Mouse (Mus musculus) liver, embryonic 13.5 days (tissue): ENCODE measurements around the gene Tnfrsf25. TPM values are rescaled to one million over a fixed set of nuclear protein-coding genes. Genes with fewer than 3 reads are reported as not detected.
A peak's percentile ranks its signal among the peaks of the same experiment; 100 is the strongest.

Source experiments
- ATAC-seq: fragments of 200-750 bp; cut with Nextera tagmentation; 2 replicates; pipeline ENCODE4 v1.8.0; 2017; ENCODE audit warnings: low read depth, mild to moderate bottlenecking, moderate number of reproducible peaks, moderate library complexity
- DNase-seq: peaks from one replicate; pipeline ENCODE4 v3.0.0; 2022
- H3K27ac ChIP-seq: fragments of 300-500 bp; sonication (generic); 2 replicates; pipeline ENCODE4 v1.5.1; 2015; ENCODE audit warnings: moderate library complexity, mild to moderate bottlenecking, inconsistent platforms
- H3K27me3 ChIP-seq: fragments of 300-500 bp; sonication (generic); 2 replicates; pipeline ENCODE4 v1.6.1; 2015; ENCODE audit warnings: mild to moderate bottlenecking, inconsistent platforms
- H3K36me3 ChIP-seq: fragments of 300-500 bp; sonication (generic); 2 replicates; pipeline ENCODE4 v1.6.1; 2015; ENCODE audit warnings: mild to moderate bottlenecking, inconsistent platforms
- H3K4me1 ChIP-seq: fragments of 300-500 bp; sonication (generic); replicated peaks from 2 replicates; pipeline ENCODE4 v1.6.1; 2015; ENCODE audit warnings: inconsistent platforms
- H3K4me2 ChIP-seq: fragments of 300-500 bp; sonication (generic); 2 replicates; pipeline ENCODE4 v1.6.1; 2015; ENCODE audit warnings: inconsistent platforms, mild to moderate bottlenecking, moderate library complexity
- H3K4me3 ChIP-seq: fragments of 300-500 bp; sonication (generic); replicated peaks from 2 replicates; pipeline ENCODE4 v1.5.1; 2015; ENCODE audit warnings: mild to moderate bottlenecking, inconsistent platforms
- H3K9ac ChIP-seq: fragments of 300-500 bp; sonication (generic); 2 replicates; pipeline ENCODE4 v1.6.1; 2015; ENCODE audit warnings: mild to moderate bottlenecking, inconsistent platforms
- H3K9me3 ChIP-seq: fragments of 300-500 bp; sonication (generic); replicated peaks from 2 replicates; pipeline ENCODE4 v1.6.1; 2016; ENCODE audit warnings: inconsistent platforms
- WGBS: fragments of 180-500 bp; shearing (Covaris S2); methylation state at CpG from one replicate; pipeline ENCODE4 v1.1.7; 2015; ENCODE audit not compliant: insufficient replicate concordance; 5-methylcytosine and 5-hydroxymethylcytosine counted together
- polyA plus RNA-seq: library from polyadenylated mRNA; unstranded; fragments of >200 nt; fragmentation: Nextera tagmentation; extraction: Ambion mirVana; gene quantifications from 2 replicates; pipeline ENCODE4 v1.2.1, GENCODE M21; 2015

The Tnfrsf25 gene
- 0.37 and 0.48 TPM in 2 replicates for polyA plus RNA-seq

- peak within 1 kb of the TSS; percentile 45 for H3K4me2 ChIP-seq
- H3K27ac ChIP-seq = no peak within 1 kb of the TSS
- H3K9me3 ChIP-seq = no peaks in the 10 kb centered on the region
- ATAC-seq (no peak), DNase-seq (no peak)
- WGBS = 3% methylated on average over 30 of the region's 30 CpGs
- peak within 1 kb of the TSS; percentile 23 for H3K4me3 ChIP-seq
- H3K27me3 ChIP-seq = peaks cover 71% of the 10 kb centered on the region
- H3K36me3 ChIP-seq = peaks cover 36% of the 10 kb centered on the region
- H3K9ac ChIP-seq = peak within 1 kb of the TSS; percentile 4
- peaks cover 49% of the 10 kb centered on the region for H3K4me1 ChIP-seq
Observed at GRCm38 (mm10) chr4:152115921-152116612, at the start of gene Tnfrsf25. Gene Tnfrsf25, plus strand, starts transcription at chr4:152115934.

GRCm38 (mm10) chr4:152067280-152067679 is 48.5 kb upstream of the Tnfrsf25 start:
- no peak overlapping the region for H3K9ac ChIP-seq
- H3K27me3 ChIP-seq = peaks cover 6% of the 10 kb centered on the region; the same call in 1 of the 2 replicates
- H3K4me2 ChIP-seq = no peak overlapping the region
- no peaks in the 10 kb centered on the region for H3K36me3 ChIP-seq
- H3K27ac ChIP-seq = no peak overlapping the region
- ATAC-seq = peak; percentile 35
- H3K4me1 ChIP-seq = peaks cover 27% of the 10 kb centered on the region
- no peak for DNase-seq
- H3K9me3 ChIP-seq = no peaks in the 10 kb centered on the region
- H3K4me3 ChIP-seq = no peak overlapping the region

DNA sequence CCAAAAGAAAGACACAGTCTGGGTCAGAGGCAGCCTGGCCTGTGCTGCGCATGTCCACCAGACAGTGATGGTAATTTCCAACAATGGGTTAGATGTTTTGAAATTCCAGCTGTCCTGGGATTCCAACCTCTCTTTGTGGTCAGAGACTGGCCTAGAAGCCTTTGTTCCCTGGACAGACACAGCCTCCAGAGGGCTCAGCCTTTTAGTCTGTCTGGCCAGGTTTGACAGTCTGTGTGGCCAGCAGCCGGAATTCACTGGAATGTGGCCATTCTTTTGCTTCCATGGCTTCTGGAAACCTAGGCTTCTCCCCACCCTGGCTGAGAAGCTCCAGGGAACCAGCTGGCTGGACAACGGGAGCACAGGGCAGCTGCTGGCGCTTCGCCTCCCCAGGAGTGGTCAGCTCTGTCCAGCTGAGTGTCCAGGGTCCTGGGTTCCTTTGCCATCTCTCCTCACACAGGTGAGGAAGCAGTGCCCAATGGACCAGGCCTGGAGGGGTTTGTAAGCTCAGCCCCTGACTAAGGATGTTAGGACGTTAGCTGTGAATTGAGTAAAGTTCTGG is 47.5 kb upstream of the Tnfrsf25 start:
- no peak for DNase-seq
- Histone ChIP-seq H3K4me3 (no peak overlapping the region), H3K9me3 (no peaks in the 10 kb centered on the region), H3K27me3 (peaks cover 6% of the 10 kb centered on the region; the same call in 1 of the 2 replicates), H3K4me2 (no peak overlapping the region), H3K27ac (no peak overlapping the region), H3K9ac (no peak overlapping the region), H3K4me1 (peaks cover 26% of the 10 kb centered on the region), H3K36me3 (no peaks in the 10 kb centered on the region)
- 80% methylated on average over 6 of the region's 6 CpGs for WGBS
- ATAC-seq = no peak

- Histone ChIP-seq H3K4me1 (peaks cover 33% of the 10 kb centered on the region), H3K9me3 (no peaks in the 10 kb centered on the region), H3K27ac (no peak overlapping the region), H3K27me3 (peaks cover 6% of the 10 kb centered on the region; the same call in 1 of the 2 replicates), H3K4me2 (no peak overlapping the region), H3K4me3 (no peak overlapping the region), H3K9ac (no peak overlapping the region), H3K36me3 (no peaks in the 10 kb centered on the region)
- ATAC-seq (no peak), DNase-seq (no peak)
- 77% methylated on average over 3 of the region's 3 CpGs for WGBS
Observed at GRCm38 (mm10) chr4:152069245-152069644, 46.5 kb upstream of the Tnfrsf25 start.

- H3K27me3 ChIP-seq = peaks cover 6% of the 10 kb centered on the region; the same call in 1 of the 2 replicates
- no peak overlapping the region for H3K4me3 ChIP-seq
- DNase-seq (no peak), ATAC-seq (no peak)
- no peak overlapping the region for H3K4me2 ChIP-seq
- H3K4me1 ChIP-seq = peaks cover 37% of the 10 kb centered on the region
- 42% methylated on average over 11 of the region's 11 CpGs for WGBS
- H3K36me3 ChIP-seq = no peaks in the 10 kb centered on the region
- H3K27ac ChIP-seq = no peak overlapping the region
- H3K9me3 ChIP-seq = no peaks in the 10 kb centered on the region
- no peak overlapping the region for H3K9ac ChIP-seq
Observed at GRCm38 (mm10) chr4:152070494-152071396, 45.0 kb upstream of the Tnfrsf25 start.

DNA sequence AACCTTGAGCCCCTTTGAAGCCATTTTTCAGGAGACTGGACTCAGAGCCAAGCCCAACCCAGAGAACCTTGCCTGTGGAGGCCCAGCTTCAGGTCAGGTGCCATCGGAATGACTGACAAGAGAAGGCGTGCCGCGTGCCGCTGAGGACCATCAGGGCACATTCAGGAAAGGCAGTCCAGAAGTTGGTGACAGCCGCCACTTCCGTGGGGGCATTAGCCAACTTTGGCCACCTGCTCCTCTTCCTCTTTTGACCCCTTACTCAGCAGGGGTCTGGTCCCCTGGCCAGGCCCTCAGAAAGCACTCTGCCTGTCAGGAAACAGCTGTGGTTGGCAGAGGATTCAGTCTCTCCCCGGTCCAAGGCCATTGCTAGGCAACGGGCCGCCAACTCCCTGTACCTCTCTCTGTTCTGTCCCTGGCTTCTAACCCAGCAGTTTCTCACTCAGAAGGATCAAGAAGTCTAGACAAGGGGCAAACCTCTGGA is 43.6 kb upstream of the Tnfrsf25 start, which contains the start of gene Plekhg5:
TSS of gene Plekhg5 (plus strand) at position 378 of the 481 bp plus-strand sequence.
- Histone ChIP-seq H3K9ac (no peak within 1 kb of the TSS), H3K9me3 (no peaks in the 10 kb centered on the region), H3K4me1 (peaks cover 37% of the 10 kb centered on the region), H3K27ac (no peak within 1 kb of the TSS), H3K27me3 (peaks cover 6% of the 10 kb centered on the region; the same call in 1 of the 2 replicates), H3K4me3 (no peak within 1 kb of the TSS), H3K36me3 (no peaks in the 10 kb centered on the region), H3K4me2 (no peak within 1 kb of the TSS)
- no peak for ATAC-seq
- no peak for DNase-seq
- WGBS = 23% methylated on average over 10 of the region's 10 CpGs

GRCm38 (mm10) chr4:152072655-152073054 is 43.1 kb upstream of the Tnfrsf25 start:
- Histone ChIP-seq H3K9ac (no peak overlapping the region), H3K4me1 (peaks cover 32% of the 10 kb centered on the region), H3K4me2 (no peak overlapping the region), H3K27me3 (peaks cover 6% of the 10 kb centered on the region; the same call in 1 of the 2 replicates), H3K4me3 (no peak overlapping the region), H3K36me3 (no peaks in the 10 kb centered on the region), H3K9me3 (no peaks in the 10 kb centered on the region), H3K27ac (no peak overlapping the region)
- DNase-seq (no peak), ATAC-seq (no peak)
- WGBS = 61% methylated on average over 10 of the region's 10 CpGs

- Histone ChIP-seq H3K9me3 (no peaks in the 10 kb centered on the region), H3K4me1 (peaks cover 41% of the 10 kb centered on the region), H3K4me2 (no peak overlapping the region), H3K4me3 (no peak overlapping the region), H3K27me3 (peaks cover 6% of the 10 kb centered on the region; the same call in 1 of the 2 replicates), H3K27ac (no peak overlapping the region), H3K9ac (no peak overlapping the region), H3K36me3 (no peaks in the 10 kb centered on the region)
- no peak for ATAC-seq
- no peak for DNase-seq
- 65% methylated on average over 6 of the region's 6 CpGs for WGBS
Observed at GRCm38 (mm10) chr4:152073715-152074114, 42.0 kb upstream of the Tnfrsf25 start.

DNA sequence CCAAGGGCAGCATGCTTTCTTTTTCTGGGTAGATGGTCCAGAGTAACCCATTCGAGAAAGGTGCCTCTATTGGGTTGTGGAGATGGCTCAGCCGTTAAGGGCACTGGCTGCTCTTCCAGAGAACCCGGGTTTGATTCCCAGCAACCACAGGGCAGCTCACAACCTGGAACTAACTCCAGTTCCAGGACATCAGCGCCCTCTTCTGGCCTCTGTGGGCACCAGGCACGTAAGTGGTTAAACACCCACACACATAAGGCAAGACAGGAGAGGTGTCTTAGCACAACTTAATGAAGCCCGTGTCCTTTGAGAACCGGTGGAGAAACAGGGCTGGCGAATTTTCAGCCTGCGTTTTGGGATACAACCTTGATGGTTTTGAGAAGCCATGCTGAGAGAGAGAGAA is 41.2 kb upstream of the Tnfrsf25 start:
- Histone ChIP-seq H3K9ac (no peak overlapping the region), H3K4me2 (no peak overlapping the region)

DNA sequence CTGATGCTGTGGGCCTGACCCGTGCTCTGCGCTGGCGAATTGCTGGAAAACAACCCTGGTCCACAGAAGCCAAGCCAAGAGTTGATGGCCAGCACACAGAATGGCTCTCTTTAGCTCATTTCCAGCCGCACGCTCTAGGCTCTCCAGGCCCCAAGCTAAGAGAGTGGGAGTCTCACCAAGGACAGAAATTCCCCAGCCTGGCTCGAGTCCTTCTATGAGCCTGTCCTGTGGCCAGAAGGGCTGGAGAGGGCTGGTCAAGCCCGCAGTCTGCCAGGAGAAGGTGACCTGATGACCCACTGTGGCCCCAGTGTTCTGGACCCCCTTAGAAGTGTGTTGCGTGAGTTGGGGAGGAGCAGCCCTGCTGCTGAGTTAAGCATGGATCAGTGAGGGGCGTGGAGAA is 38.5 kb upstream of the Tnfrsf25 start:
- Histone ChIP-seq H3K9me3 (no peaks in the 10 kb centered on the region), H3K4me2 (no peak overlapping the region), H3K4me3 (no peak overlapping the region), H3K36me3 (no peaks in the 10 kb centered on the region), H3K27ac (no peak overlapping the region), H3K27me3 (no peaks in the 10 kb centered on the region), H3K4me1 (peaks cover 27% of the 10 kb centered on the region), H3K9ac (no peak overlapping the region)
- no peak for ATAC-seq
- 80% methylated on average over 9 of the region's 9 CpGs for WGBS
- DNase-seq = no peak

More for the DNA sequence above, 41.2 kb upstream of the Tnfrsf25 start:
- Histone ChIP-seq H3K9me3 (no peaks in the 10 kb centered on the region), H3K4me1 (peaks cover 41% of the 10 kb centered on the region), H3K36me3 (no peaks in the 10 kb centered on the region), H3K4me3 (no peak overlapping the region), H3K27me3 (peaks cover 6% of the 10 kb centered on the region; the same call in 1 of the 2 replicates), H3K27ac (no peak overlapping the region)
- 77% methylated on average over 9 of the region's 9 CpGs for WGBS
- no peak for ATAC-seq
- no peak for DNase-seq

- ATAC-seq (peak; percentile 22; the same call in 1 of the 2 replicates), DNase-seq (no peak)
- H3K9ac ChIP-seq = no peak overlapping the region
- H3K9me3 ChIP-seq = no peaks in the 10 kb centered on the region
- no peaks in the 10 kb centered on the region for H3K36me3 ChIP-seq
- H3K27ac ChIP-seq = no peak overlapping the region
- no peak overlapping the region for H3K4me3 ChIP-seq
- H3K4me1 ChIP-seq = peaks cover 20% of the 10 kb centered on the region
- WGBS = 53% methylated on average over 10 of the region's 10 CpGs
- no peak overlapping the region for H3K4me2 ChIP-seq
- H3K27me3 ChIP-seq = 0 out of 2 replicates have a peak, but pooled peaks cover 2% of the 10 kb centered on the region
Observed at GRCm38 (mm10) chr4:152078105-152078530, 37.6 kb upstream of the Tnfrsf25 start.
